Mouse (Mus musculus): ENCODE results near the gene Gm20388. TPM values are rescaled to one million over a fixed set of nuclear protein-coding genes. Genes with fewer than 3 reads are reported as not detected.
A peak's percentile ranks its signal among the peaks of the same experiment; 100 is the strongest.
"Not testable (repeated sequence)": the region's sequence is repeated elsewhere in the genome, so short reads cannot be mapped to it uniquely, and the experiment has no call there.

Gm20388 gene
- total RNA-seq, 2 experiments from 2014 or later, result 10.7 TPM; not detected in 1

- no peak for DNase-seq (ENCODE audit: low spot score in 2 of 2)
These were observed 3247.3 kb downstream of the Gm20388 start, which contains the start of gene Sult5a1 for GRCm38 (mm10) chr8:123157888-123158465. Gene Sult5a1, minus strand, starts transcription at chr8:123158315.

GRCm38 (mm10) chr8:123181391-123181790, 3270.8 kb downstream of the Gm20388 start:
- no peak for DNase-seq (ENCODE audit: low spot score in 2 of 2)

GRCm38 (mm10) chr8:123185566-123186409, 3275.1 kb downstream of the Gm20388 start, which contains the start of gene Dpep1:
Gene Dpep1, plus strand, starts transcription at chr8:123186242.
- DNase-seq (ENCODE audit: low spot score in 2 of 2), result no peak

GRCm38 (mm10) chr8:123188006-123188405, 3277.4 kb downstream of the Gm20388 start:
- DNase-seq (ENCODE audit: low spot score in 2 of 2), result no peak

GRCm38 (mm10) chr8:123188841-123189240, 3278.2 kb downstream of the Gm20388 start:
- DNase-seq (ENCODE audit: low spot score in 2 of 2), result no peak

GRCm38 (mm10) chr8:123190678-123191077, 3280.0 kb downstream of the Gm20388 start:
- peak; percentile 77 to 87 for DNase-seq (ENCODE audit: low spot score in 2 of 2)

- no peak for DNase-seq (ENCODE audit: low spot score in 2 of 2)
These were observed 3281.3 kb downstream of the Gm20388 start for GRCm38 (mm10) chr8:123191908-123192307.

GRCm38 (mm10) chr8:123193771-123194170, 3283.1 kb downstream of the Gm20388 start:
- DNase-seq (ENCODE audit: low spot score in 2 of 2), result no peak

GRCm38 (mm10) chr8:123197016-123197415, 3286.4 kb downstream of the Gm20388 start:
- DNase-seq (ENCODE audit: low spot score in 2 of 2), result not testable (repeated sequence)

GRCm38 (mm10) chr8:123199864-123200263, 3289.2 kb downstream of the Gm20388 start:
- DNase-seq (ENCODE audit: low spot score in 2 of 2), result no peak

- DNase-seq (ENCODE audit: low spot score in 2 of 2), result peak; percentile 71 to 86
These were observed 3291.6 kb downstream of the Gm20388 start for GRCm38 (mm10) chr8:123202288-123202687.

- DNase-seq (ENCODE audit: low spot score in 2 of 2), result no peak
These were observed 3292.9 kb downstream of the Gm20388 start for GRCm38 (mm10) chr8:123203571-123203970.

- no peak for DNase-seq (ENCODE audit: low spot score in 2 of 2)
These were observed 3301.2 kb downstream of the Gm20388 start for GRCm38 (mm10) chr8:123211876-123212275.

- DNase-seq (ENCODE audit: low spot score in 2 of 2), result peak; percentile 75 to 92
These were observed 3301.9 kb downstream of the Gm20388 start, which contains the start of the genes Chmp1a and Spata33 for GRCm38 (mm10) chr8:123212321-123213117. Gene Chmp1a, minus strand, starts transcription at chr8:123212763. Gene Spata33, plus strand, starts transcription at chr8:123212832.

GRCm38 (mm10) chr8:123213118-123213772, 3302.6 kb downstream of the Gm20388 start:
- no peak for DNase-seq (ENCODE audit: low spot score in 2 of 2)

- no peak for DNase-seq (ENCODE audit: low spot score in 2 of 2)
These were observed 3304.8 kb downstream of the Gm20388 start for GRCm38 (mm10) chr8:123215430-123215829.

- no peak for DNase-seq (ENCODE audit: low spot score in 2 of 2)
These were observed 3310.3 kb downstream of the Gm20388 start for GRCm38 (mm10) chr8:123220917-123221316.

GRCm38 (mm10) chr8:123224278-123225266, 3313.9 kb downstream of the Gm20388 start, which contains the start of gene Cdk10:
Gene Cdk10, plus strand, starts transcription at chr8:123224842.
- peak; percentile 92 to 95 for DNase-seq (ENCODE audit: low spot score in 2 of 2)

GRCm38 (mm10) chr8:123228416-123228815, 3317.8 kb downstream of the Gm20388 start:
- no peak for DNase-seq (ENCODE audit: low spot score in 2 of 2)

Measured in layer of hippocampus, adult 18-20 months (tissue).